Mouse (Mus musculus) stomach, embryonic 16.5 days (tissue): ENCODE results near the gene Dhx38. TPM values are rescaled to one million over a fixed set of nuclear protein-coding genes. Genes with fewer than 3 reads are reported as not detected.
A peak's percentile ranks its signal among the peaks of the same experiment; 100 is the strongest.

ENCODE experiments used
- ATAC-seq: fragments of 200-750 bp; cut with Nextera tagmentation; 2 replicates; pipeline ENCODE4 v1.8.0; 2017; ENCODE audit warnings: moderate number of reproducible peaks, moderate TSS enrichment; ENCODE audit not compliant: insufficient read depth, low FRiP score
- H3K27ac ChIP-seq: fragments of 300-500 bp; sonication (generic); 2 replicates; pipeline ENCODE4 v1.5.1; 2014; ENCODE audit warnings: low read length
- H3K27me3 ChIP-seq: fragments of 300-500 bp; sonication (generic); 2 replicates; pipeline ENCODE4 v1.6.1; 2014; ENCODE audit warnings: low read length, control low read depth, mixed read lengths; ENCODE audit not compliant: control insufficient read depth, insufficient read depth
- H3K36me3 ChIP-seq: fragments of 300-500 bp; sonication (generic); 2 replicates; pipeline ENCODE4 v1.6.1; 2014; ENCODE audit warnings: low read length; ENCODE audit not compliant: control insufficient read depth, insufficient read depth
- H3K4me1 ChIP-seq: fragments of 300-500 bp; sonication (generic); 2 replicates; pipeline ENCODE4 v1.6.1; 2014; ENCODE audit warnings: low read length, control low read depth, mixed read lengths; ENCODE audit not compliant: control insufficient read depth, insufficient read depth
- H3K4me2 ChIP-seq: fragments of 300-500 bp; sonication (generic); 2 replicates; pipeline ENCODE4 v1.6.1; 2014; ENCODE audit warnings: low read depth, low read length, mixed read lengths
- H3K4me3 ChIP-seq: fragments of 300-500 bp; sonication (generic); replicated peaks from 2 replicates; pipeline ENCODE4 v1.5.1; 2014; ENCODE audit warnings: mild to moderate bottlenecking, low read length
- H3K9ac ChIP-seq: fragments of 300-500 bp; sonication (generic); 2 replicates; pipeline ENCODE4 v1.6.1; 2014; ENCODE audit warnings: low read length
- H3K9me3 ChIP-seq: fragments of 300-500 bp; sonication (generic); replicated peaks from 2 replicates; pipeline ENCODE4 v1.6.1; 2016; ENCODE audit warnings: low read length, control low read depth; ENCODE audit not compliant: control insufficient read depth
- WGBS: fragments of 180-500 bp; shearing (Covaris S2); extraction: QIAGEN DNeasy Blood & Tissue Kit; methylation state at CpG from one replicate; pipeline ENCODE4 v1.1.7; 2014; 5-methylcytosine and 5-hydroxymethylcytosine counted together
- polyA plus RNA-seq: library from polyadenylated mRNA; unstranded; fragments of >200 nt; fragmentation: Nextera tagmentation; extraction: Ambion mirVana; gene quantifications from 2 replicates; pipeline ENCODE4 v1.2.1, GENCODE M21; 2015

The Dhx38 gene
- polyA plus RNA-seq, 1 experiment from 2014 or later, result 20.5 TPM

GRCm38 (mm10) chr8:109571139-109571538 lies 5.5 kb upstream of the Dhx38 start:
- Histone ChIP-seq H3K4me2 (no peak overlapping the region), H3K27ac (no peak overlapping the region), H3K9me3 (no peaks in the 10 kb centered on the region), H3K4me3 (no peak overlapping the region), H3K27me3 (no peaks in the 10 kb centered on the region), H3K36me3 (no peaks in the 10 kb centered on the region), H3K9ac (no peak overlapping the region), H3K4me1 (peaks cover 7% of the 10 kb centered on the region)
- 86% methylated on average over 12 of the region's 12 CpGs for WGBS
- no peak for ATAC-seq

- H3K9me3 ChIP-seq, result no peaks in the 10 kb centered on the region
- peak overlapping the region; percentile 95 for H3K27ac ChIP-seq
- H3K27me3 ChIP-seq, result no peaks in the 10 kb centered on the region
- 4% methylated on average over 10 of the region's 10 CpGs for WGBS
- H3K9ac ChIP-seq, result peak overlapping the region; percentile 92
- peaks cover 11% of the 10 kb centered on the region for H3K4me1 ChIP-seq
- peak overlapping the region; percentile 86 for H3K4me2 ChIP-seq
- ATAC-seq, result no peak
- H3K4me3 ChIP-seq, result peak overlapping the region; percentile 75
- H3K36me3 ChIP-seq, result peaks cover 20% of the 10 kb centered on the region
Observed at GRCm38 (mm10) chr8:109564766-109565165, 895 bp downstream of the Dhx38 start.

GRCm38 (mm10) chr8:109563881-109564280 lies 1.8 kb downstream of the Dhx38 start:
- Histone ChIP-seq H3K4me2 (peak overlapping the region; percentile 86; the same call in 1 of the 2 replicates), H3K9ac (no peak overlapping the region), H3K9me3 (no peaks in the 10 kb centered on the region), H3K4me1 (peaks cover 11% of the 10 kb centered on the region), H3K36me3 (peaks cover 27% of the 10 kb centered on the region), H3K4me3 (no peak overlapping the region), H3K27ac (no peak overlapping the region), H3K27me3 (no peaks in the 10 kb centered on the region)
- WGBS, result 72% methylated on average over 2 of the region's 2 CpGs
- ATAC-seq, result no peak

DNA sequence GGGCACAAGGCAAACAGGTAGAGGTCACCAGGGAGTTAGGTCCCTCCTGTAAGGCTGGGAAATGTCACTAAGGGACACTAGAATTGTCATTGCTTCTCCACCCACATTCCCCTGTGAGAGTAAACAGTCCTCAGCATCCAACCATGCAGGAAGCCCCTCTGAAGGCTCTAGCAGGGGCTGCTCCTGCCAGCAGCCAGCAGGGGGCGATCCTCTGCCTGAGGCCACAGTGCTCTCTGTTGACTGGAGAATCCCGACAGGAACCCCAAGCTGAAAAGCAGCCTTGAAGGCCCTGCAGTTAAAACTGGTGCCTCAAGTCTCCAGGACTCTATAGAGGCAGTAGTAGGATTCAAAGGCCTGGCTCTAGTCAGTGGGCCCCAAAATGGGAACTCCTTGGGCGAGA lies 14.0 kb downstream of the Dhx38 start:
- 54% methylated on average over 3 of the region's 3 CpGs for WGBS

DNA sequence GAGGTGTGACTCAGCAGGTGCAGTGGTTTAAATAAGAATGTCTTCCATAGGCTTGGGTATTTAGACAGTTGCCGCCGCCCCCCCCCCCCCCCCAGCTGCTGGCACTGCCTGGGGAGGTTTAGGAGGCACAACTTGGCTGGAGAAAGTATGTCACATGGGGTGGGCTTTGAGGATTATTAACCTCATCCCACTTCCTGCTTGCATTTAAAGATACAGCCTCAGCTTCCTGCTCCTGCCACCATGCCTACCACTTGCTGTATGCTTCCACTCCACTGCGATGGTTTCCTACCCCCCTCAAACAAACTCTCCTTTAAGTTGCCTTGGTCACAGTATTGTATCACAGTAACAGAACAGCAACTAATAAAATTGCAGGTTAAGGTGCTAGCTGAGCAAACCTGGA lies 21.6 kb downstream of the Dhx38 start:
- 47% methylated on average over 3 of the region's 3 CpGs for WGBS
- Histone ChIP-seq H3K27me3 (no peaks in the 10 kb centered on the region), H3K4me3 (no peak overlapping the region), H3K27ac (no peak overlapping the region), H3K9me3 (no peaks in the 10 kb centered on the region), H3K4me1 (no peaks in the 10 kb centered on the region), H3K4me2 (no peak overlapping the region), H3K9ac (no peak overlapping the region), H3K36me3 (peaks cover 9% of the 10 kb centered on the region; the same call in 1 of the 2 replicates)
- ATAC-seq, result no peak

More for the DNA sequence above, 14.0 kb downstream of the Dhx38 start:
- no peak overlapping the region for H3K4me2 ChIP-seq
- no peaks in the 10 kb centered on the region for H3K27me3 ChIP-seq
- H3K4me3 ChIP-seq, result no peak overlapping the region
- peaks cover 52% of the 10 kb centered on the region for H3K36me3 ChIP-seq
- no peaks in the 10 kb centered on the region for H3K4me1 ChIP-seq
- no peak overlapping the region for H3K27ac ChIP-seq
- no peak for ATAC-seq
- H3K9ac ChIP-seq, result no peak overlapping the region
- no peaks in the 10 kb centered on the region for H3K9me3 ChIP-seq

GRCm38 (mm10) chr8:109542748-109543519 lies 22.7 kb downstream of the Dhx38 start:
- 72% methylated on average over 8 of the region's 8 CpGs for WGBS

GRCm38 (mm10) chr8:109542165-109542564 lies 23.5 kb downstream of the Dhx38 start:
- Histone ChIP-seq H3K27ac (no peak overlapping the region), H3K9ac (no peak overlapping the region), H3K9me3 (no peaks in the 10 kb centered on the region), H3K27me3 (no peaks in the 10 kb centered on the region), H3K4me1 (no peaks in the 10 kb centered on the region), H3K36me3 (no peaks in the 10 kb centered on the region), H3K4me3 (no peak overlapping the region), H3K4me2 (no peak overlapping the region)
- no peak for ATAC-seq
- 61% methylated on average over 5 of the region's 5 CpGs for WGBS

More at GRCm38 (mm10) chr8:109542748-109543519, 22.7 kb downstream of the Dhx38 start:
- H3K9ac ChIP-seq, result no peak overlapping the region
- H3K4me3 ChIP-seq, result no peak overlapping the region
- H3K36me3 ChIP-seq, result no peaks in the 10 kb centered on the region
- no peak overlapping the region for H3K27ac ChIP-seq
- no peaks in the 10 kb centered on the region for H3K9me3 ChIP-seq
- no peaks in the 10 kb centered on the region for H3K27me3 ChIP-seq
- H3K4me2 ChIP-seq, result no peak overlapping the region
- no peaks in the 10 kb centered on the region for H3K4me1 ChIP-seq
- no peak for ATAC-seq

DNA sequence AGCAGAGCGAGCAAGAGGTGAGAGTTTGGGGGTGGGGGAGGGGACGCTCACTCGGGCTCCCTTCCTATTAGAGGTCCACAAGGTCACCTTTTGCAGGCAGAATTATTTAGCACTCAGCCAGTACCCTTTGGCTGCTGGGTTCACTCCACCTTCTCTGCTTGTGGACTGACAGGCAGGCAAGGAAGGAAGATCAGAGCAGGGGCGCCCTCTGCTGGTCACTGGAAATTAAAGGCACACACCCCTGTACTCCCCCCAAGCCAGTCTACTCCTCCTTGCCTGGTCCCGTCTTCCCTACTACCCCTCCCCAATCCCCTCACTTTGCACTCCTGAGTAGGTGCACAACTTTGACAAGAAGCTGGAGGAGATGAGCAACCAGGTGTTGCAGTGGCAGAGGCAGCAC lies 29.0 kb downstream of the Dhx38 start:
- no peaks in the 10 kb centered on the region for H3K36me3 ChIP-seq
- H3K4me1 ChIP-seq, result no peaks in the 10 kb centered on the region
- H3K9me3 ChIP-seq, result no peaks in the 10 kb centered on the region
- H3K4me2 ChIP-seq, result no peak overlapping the region
- ATAC-seq, result peak; percentile 85; the same call in 1 of the 2 replicates
- peak overlapping the region; percentile 43; the same call in 1 of the 2 replicates for H3K9ac ChIP-seq
- 3% methylated on average over 5 of the region's 5 CpGs for WGBS
- H3K27ac ChIP-seq, result no peak overlapping the region
- no peaks in the 10 kb centered on the region for H3K27me3 ChIP-seq
- H3K4me3 ChIP-seq, result peak overlapping the region; percentile 26

GRCm38 (mm10) chr8:109535140-109535990 lies 30.3 kb downstream of the Dhx38 start:
- H3K4me3 ChIP-seq, result no peak overlapping the region
- H3K27me3 ChIP-seq, result no peaks in the 10 kb centered on the region
- no peaks in the 10 kb centered on the region for H3K4me1 ChIP-seq
- H3K36me3 ChIP-seq, result no peaks in the 10 kb centered on the region
- no peak overlapping the region for H3K4me2 ChIP-seq
- no peak overlapping the region for H3K27ac ChIP-seq
- no peak overlapping the region for H3K9ac ChIP-seq
- H3K9me3 ChIP-seq, result no peaks in the 10 kb centered on the region
- WGBS, result 83% methylated on average over 19 of the region's 19 CpGs
- no peak for ATAC-seq
